Mouse (Mus musculus) liver, embryonic 15.5 days (tissue): ENCODE results near the gene Dbi. TPM values are rescaled to one million over a fixed set of nuclear protein-coding genes. Genes with fewer than 3 reads are reported as not detected.
A peak's percentile ranks its signal among the peaks of the same experiment; 100 is the strongest.
"Not testable (repeated sequence)": the region's sequence is repeated elsewhere in the genome, so short reads cannot be mapped to it uniquely, and the experiment has no call there.

Source experiments
- ATAC-seq: fragments of 200-750 bp; cut with Nextera tagmentation; 2 replicates; pipeline ENCODE4 v1.8.0; 2017; ENCODE audit warnings: moderate number of reproducible peaks, mild to moderate bottlenecking, moderate library complexity; ENCODE audit not compliant: insufficient read depth
- H3K27ac ChIP-seq: fragments of 300-500 bp; sonication (generic); replicated peaks from 2 replicates; pipeline ENCODE4 v1.5.1; 2015; ENCODE audit warnings: mild to moderate bottlenecking, inconsistent platforms
- H3K27me3 ChIP-seq: fragments of 300-500 bp; sonication (generic); 2 replicates; pipeline ENCODE4 v1.6.1; 2015; ENCODE audit warnings: mild to moderate bottlenecking, inconsistent platforms
- H3K36me3 ChIP-seq: fragments of 300-500 bp; sonication (generic); replicated peaks from 2 replicates; pipeline ENCODE4 v1.6.1; 2015; ENCODE audit warnings: moderate library complexity, mild to moderate bottlenecking, inconsistent platforms
- H3K4me1 ChIP-seq: fragments of 300-500 bp; sonication (generic); replicated peaks from 2 replicates; pipeline ENCODE4 v1.6.1; 2015; ENCODE audit warnings: inconsistent platforms
- H3K4me2 ChIP-seq: fragments of 300-500 bp; sonication (generic); 2 replicates; pipeline ENCODE4 v1.6.1; 2015; ENCODE audit warnings: moderate library complexity, mild to moderate bottlenecking, inconsistent platforms
- H3K4me3 ChIP-seq: fragments of 300-500 bp; sonication (generic); replicated peaks from 2 replicates; pipeline ENCODE4 v1.5.1; 2015; ENCODE audit warnings: mild to moderate bottlenecking, inconsistent platforms
- H3K9ac ChIP-seq: fragments of 300-500 bp; sonication (generic); 2 replicates; pipeline ENCODE4 v1.6.1; 2015; ENCODE audit warnings: moderate library complexity, mild to moderate bottlenecking, inconsistent platforms
- H3K9me3 ChIP-seq: fragments of 300-500 bp; sonication (generic); replicated peaks from 2 replicates; pipeline ENCODE4 v1.6.1; 2016; ENCODE audit warnings: inconsistent platforms
- WGBS: fragments of 180-500 bp; shearing (Covaris S2); methylation state at CpG from one replicate; pipeline ENCODE4 v1.1.7; 2015; ENCODE audit warnings: mixed read lengths; ENCODE audit not compliant: insufficient replicate concordance; 5-methylcytosine and 5-hydroxymethylcytosine counted together
- polyA plus RNA-seq: library from polyadenylated mRNA; unstranded; fragments of >200 nt; fragmentation: Nextera tagmentation; extraction: Ambion mirVana; gene quantifications from 2 replicates; pipeline ENCODE4 v1.2.1, GENCODE M21; 2015

Gene Dbi
- polyA plus RNA-seq, 1 experiment from 2014 or later: 898 TPM

DNA sequence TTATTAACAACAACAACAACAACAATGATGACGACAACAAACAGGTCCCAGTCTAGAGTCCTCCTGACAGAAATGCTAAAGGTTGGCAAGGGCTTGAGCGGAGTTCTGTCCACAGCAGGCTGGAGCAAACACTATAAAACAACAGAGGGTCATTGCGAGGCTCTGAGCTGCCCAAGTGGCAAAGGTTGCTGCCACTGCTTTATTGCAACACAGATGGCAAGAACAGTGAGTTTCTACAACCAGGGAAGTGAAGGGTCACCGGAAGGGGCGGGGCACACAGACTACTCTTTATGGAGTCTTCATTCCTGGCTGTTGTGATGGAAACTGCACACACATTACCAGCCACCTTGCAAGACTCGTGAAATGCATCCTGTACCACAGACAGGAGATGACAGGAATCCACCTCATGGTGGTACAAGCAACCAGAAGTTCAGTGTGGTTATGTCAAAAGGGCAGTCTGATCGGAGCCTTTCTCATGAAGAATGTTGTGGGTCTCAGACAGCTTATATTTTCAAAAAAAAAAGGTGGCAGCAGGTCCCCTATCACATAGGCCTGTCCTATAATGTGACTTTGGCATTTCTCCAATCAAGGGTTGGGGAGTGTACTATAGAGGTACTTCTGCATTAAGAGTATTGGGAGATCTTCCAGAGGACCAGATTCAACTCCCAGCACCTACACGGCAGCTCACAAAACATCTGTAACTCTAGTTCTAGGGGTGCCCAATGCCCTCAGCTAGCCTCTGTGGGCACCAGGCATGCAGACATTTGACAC lies 20.2 kb downstream of the Dbi start:
- Histone ChIP-seq H3K4me3 (no peak overlapping the region), H3K9ac (no peak overlapping the region), H3K4me2 (no peak overlapping the region), H3K4me1 (0 out of 2 replicates have a peak, but pooled peaks cover 6% of the 10 kb centered on the region), H3K36me3 (no peaks in the 10 kb centered on the region), H3K9me3 (no peaks in the 10 kb centered on the region), H3K27ac (peak overlapping the region; percentile 29; the same call in 1 of the 2 replicates), H3K27me3 (no peaks in the 10 kb centered on the region)
- no peak for ATAC-seq
- WGBS: 59% methylated on average over 8 of the region's 8 CpGs

DNA sequence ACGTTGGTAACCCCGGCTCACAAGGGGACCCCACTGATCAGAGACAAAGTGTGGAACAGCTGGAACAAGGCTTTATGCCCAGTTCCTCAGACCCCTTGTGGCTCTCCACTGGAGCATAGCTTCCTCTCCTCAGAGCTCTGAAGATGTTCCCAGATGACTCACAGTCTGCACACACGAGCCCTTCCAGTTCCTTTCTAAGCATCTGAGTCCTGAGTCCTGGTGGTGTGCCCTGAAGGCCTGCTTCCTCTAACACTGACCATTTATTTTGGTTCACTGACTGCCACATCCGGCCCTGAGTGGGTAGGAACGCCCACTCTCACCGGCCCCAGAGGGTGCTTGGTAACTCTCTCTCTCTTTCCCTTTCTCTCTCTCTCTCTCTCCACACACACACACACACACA lies 21.4 kb downstream of the Dbi start:
- Histone ChIP-seq H3K27ac (no peak overlapping the region), H3K4me2 (no peak overlapping the region), H3K27me3 (no peaks in the 10 kb centered on the region), H3K9ac (no peak overlapping the region), H3K4me3 (no peak overlapping the region), H3K9me3 (no peaks in the 10 kb centered on the region), H3K4me1 (0 out of 2 replicates have a peak, but pooled peaks cover 9% of the 10 kb centered on the region), H3K36me3 (no peaks in the 10 kb centered on the region)
- peak; percentile 41; the same call in 1 of the 2 replicates for ATAC-seq
- 33% methylated on average over 6 of the region's 6 CpGs for WGBS

DNA sequence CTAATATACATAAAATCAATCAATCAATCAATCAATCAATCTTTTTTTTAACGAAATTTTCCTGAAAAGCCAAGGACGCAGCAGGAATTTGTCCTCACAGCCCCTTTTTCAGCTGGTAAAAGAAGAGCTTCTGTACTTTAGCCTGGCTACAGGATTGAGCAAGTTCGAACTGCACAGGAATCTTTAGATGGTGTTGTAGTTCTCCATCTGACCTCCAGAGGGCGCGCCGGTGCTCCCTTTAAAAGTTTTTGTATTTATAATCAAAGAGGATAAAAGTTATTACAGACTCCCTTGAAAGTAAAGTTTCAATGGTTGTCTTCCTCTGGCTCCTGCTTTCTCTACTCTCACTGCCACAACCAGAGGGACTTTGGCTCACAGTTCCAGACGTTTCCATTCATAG lies 22.6 kb downstream of the Dbi start:
- Histone ChIP-seq H3K36me3 (no peaks in the 10 kb centered on the region), H3K4me3 (no peak overlapping the region), H3K27me3 (no peaks in the 10 kb centered on the region), H3K4me2 (no peak overlapping the region), H3K9me3 (no peaks in the 10 kb centered on the region), H3K9ac (no peak overlapping the region), H3K4me1 (0 out of 2 replicates have a peak, but pooled peaks cover 9% of the 10 kb centered on the region), H3K27ac (no peak overlapping the region)
- WGBS: 9% methylated on average over 7 of the region's 7 CpGs
- ATAC-seq: no peak

DNA sequence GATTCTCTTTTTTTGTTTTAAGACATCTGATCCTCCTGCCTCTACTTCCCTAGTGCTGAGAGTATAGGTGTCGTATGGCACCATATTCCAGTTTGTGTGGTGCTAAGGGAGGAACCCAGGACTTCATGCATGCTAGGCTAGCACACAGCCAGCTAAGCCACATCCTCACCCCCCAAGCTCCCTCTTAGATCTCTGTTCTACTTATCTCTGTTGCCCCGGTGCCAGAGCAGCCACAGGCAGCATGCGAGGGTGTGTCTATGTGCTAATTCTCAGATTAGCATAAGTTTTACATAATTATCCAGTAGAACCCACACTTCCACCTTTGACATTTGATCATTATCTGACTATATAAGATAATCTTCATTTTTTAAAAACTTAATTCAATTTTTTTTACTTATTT lies 26.0 kb downstream of the Dbi start:
- WGBS: 21% methylated on average over 3 of the region's 3 CpGs
- H3K9ac ChIP-seq: no peak overlapping the region
- no peaks in the 10 kb centered on the region for H3K36me3 ChIP-seq
- H3K27me3 ChIP-seq: no peaks in the 10 kb centered on the region
- H3K4me1 ChIP-seq: 0 out of 2 replicates have a peak, but pooled peaks cover 9% of the 10 kb centered on the region
- no peak overlapping the region for H3K4me2 ChIP-seq
- H3K27ac ChIP-seq: no peak overlapping the region
- no peak overlapping the region for H3K4me3 ChIP-seq
- no peaks in the 10 kb centered on the region for H3K9me3 ChIP-seq
- ATAC-seq: no peak

DNA sequence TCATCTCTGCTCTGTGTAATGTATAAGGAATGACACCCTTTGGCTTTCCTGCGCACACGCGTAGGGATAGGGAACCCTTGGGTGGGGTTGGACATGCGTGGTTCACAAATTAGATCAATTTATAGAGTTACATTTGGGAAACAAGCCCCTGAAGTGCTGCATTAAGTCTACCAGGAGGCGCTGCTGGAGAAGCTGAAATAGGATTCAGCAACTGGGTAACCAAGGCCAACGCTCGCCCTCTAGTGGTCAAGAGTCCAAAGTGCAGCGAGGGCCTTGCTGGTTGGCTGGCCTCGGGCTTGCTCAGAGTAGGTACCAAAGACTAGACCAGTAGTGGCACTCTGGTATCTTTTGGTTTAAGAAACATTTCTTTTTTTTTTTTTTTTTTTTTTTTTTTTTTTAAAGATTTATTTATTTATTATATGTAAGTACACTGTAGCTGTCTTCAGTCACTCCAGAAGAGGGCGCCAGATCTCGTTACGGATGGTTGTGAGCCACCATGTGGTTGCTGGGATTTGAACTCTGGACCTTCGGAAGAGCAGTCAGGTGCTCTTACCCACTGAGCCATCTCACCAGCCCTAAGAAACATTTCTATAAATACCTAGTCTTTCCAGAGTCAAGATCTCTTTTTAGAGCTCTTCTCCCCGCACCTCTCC lies 27.3 kb downstream of the Dbi start:
- H3K4me3 ChIP-seq, H3K27ac ChIP-seq, ATAC-seq, H3K9me3 ChIP-seq, H3K27me3 ChIP-seq, H3K36me3 ChIP-seq, H3K4me2 ChIP-seq, H3K4me1 ChIP-seq, H3K9ac ChIP-seq: not testable (repeated sequence)
- 44% methylated on average over 11 of the region's 14 CpGs for WGBS

DNA sequence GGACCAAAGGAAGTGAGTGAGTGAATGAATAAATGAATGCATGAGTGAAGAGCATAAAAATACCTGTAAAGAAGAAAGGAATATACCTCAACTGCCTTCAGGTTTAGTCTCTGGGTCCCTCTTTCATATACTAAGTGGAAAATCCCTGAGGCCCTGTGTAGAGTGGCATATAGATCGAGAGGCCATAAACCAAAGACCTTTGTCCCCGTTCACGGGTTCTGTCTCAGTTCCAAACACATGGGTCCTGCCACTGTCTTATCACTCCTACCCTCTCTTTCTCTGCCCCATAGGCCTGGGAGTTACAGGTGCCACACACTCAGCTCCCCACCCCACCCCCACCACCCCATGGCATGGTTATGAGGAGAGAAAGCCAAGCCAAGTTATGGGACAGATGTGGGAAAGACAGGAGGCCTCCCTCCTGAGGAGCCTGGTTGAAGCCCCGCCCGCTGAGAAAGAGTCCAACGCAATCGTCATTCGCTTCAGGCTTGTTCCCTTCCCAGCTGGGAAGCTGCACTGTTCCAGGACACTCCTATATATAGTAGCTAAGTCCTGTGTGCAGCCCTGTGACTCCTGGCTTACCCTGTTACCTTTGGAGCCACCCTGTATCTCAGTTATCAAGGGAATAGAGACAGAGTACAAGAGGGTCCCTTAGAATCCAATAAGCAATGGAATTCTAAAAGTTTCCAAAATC lies 29.9 kb downstream of the Dbi start:
- Histone ChIP-seq H3K36me3 (no peaks in the 10 kb centered on the region), H3K4me2 (no peak overlapping the region), H3K27ac (no peak overlapping the region), H3K4me3 (no peak overlapping the region), H3K27me3 (no peaks in the 10 kb centered on the region), H3K9ac (no peak overlapping the region), H3K9me3 (no peaks in the 10 kb centered on the region), H3K4me1 (0 out of 2 replicates have a peak, but pooled peaks cover 2% of the 10 kb centered on the region)
- ATAC-seq: no peak
- 71% methylated on average over 8 of the region's 8 CpGs for WGBS

DNA sequence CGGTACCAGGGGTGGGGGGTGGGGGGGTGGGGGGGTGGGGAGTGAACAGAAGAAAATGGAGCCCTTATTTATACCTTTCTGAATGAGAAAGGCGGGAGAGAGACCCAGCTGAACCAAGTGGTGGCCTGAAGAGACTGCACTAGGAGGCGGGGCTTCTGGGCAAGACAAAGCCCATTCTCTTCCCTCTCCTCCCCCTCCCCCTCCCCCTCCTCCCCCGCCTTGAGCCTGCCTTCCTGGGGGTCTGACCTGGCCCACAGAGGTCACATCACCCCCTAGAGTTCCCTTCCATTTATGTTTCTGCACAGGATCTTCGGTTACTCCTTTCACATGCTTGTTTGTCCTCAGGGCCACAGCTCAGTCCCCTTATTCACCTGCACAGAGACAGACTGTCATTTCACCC lies 31.7 kb downstream of the Dbi start:
- 26% methylated on average over 5 of the region's 5 CpGs for WGBS
- Histone ChIP-seq H3K9me3 (no peaks in the 10 kb centered on the region), H3K4me2 (no peak overlapping the region), H3K36me3 (no peaks in the 10 kb centered on the region), H3K9ac (no peak overlapping the region), H3K27ac (no peak overlapping the region), H3K27me3 (no peaks in the 10 kb centered on the region), H3K4me3 (no peak overlapping the region), H3K4me1 (no peaks in the 10 kb centered on the region)
- ATAC-seq: no peak

DNA sequence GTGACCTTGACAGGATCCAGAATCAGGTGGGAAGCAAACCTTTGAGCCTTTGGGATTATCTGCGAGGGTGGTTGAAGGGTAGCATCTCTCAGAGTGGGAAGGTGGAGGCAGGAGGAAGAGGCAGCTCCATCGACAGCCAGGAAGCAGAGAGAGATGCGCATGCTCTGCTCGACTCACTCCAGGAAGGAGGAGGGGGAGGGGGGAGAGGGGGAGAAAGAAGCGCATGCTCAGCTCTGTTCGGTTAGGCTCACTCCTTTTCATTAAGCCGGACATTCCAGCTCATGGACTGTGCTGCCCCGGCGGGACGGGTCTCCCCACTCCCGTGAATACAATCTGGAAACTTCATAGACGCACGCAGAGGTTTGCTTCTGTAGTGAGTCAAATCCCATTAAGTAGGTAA lies 34.2 kb downstream of the Dbi start:
- no peak overlapping the region for H3K4me3 ChIP-seq
- no peak for ATAC-seq

DNA sequence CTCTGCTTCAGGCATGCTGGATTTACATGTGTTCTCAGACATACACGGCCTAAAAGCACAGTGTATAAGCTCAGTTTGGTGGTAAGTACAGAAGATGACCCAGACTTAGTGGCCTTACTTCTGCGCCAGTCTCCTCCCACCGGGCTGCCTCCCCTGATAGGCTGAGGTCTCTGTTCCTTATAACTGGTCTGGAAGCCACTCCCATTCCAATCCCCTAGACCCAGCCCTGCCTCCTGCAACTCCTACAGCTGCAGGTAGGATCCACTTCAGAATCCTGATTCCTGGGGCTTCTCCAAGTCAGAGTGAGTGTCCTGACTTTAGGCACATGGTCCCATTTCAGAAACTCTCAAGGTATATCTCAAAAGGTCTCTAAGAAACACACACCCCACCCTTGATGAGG lies 35.2 kb downstream of the Dbi start:
- ATAC-seq: no peak
- no peak overlapping the region for H3K9ac ChIP-seq

More for the DNA sequence above, 34.2 kb downstream of the Dbi start:
- Histone ChIP-seq H3K9me3 (no peaks in the 10 kb centered on the region), H3K4me2 (no peak overlapping the region), H3K27ac (no peak overlapping the region), H3K36me3 (no peaks in the 10 kb centered on the region), H3K9ac (no peak overlapping the region), H3K27me3 (no peaks in the 10 kb centered on the region), H3K4me1 (peaks cover 14% of the 10 kb centered on the region)
- 61% methylated on average over 13 of the region's 13 CpGs for WGBS

DNA sequence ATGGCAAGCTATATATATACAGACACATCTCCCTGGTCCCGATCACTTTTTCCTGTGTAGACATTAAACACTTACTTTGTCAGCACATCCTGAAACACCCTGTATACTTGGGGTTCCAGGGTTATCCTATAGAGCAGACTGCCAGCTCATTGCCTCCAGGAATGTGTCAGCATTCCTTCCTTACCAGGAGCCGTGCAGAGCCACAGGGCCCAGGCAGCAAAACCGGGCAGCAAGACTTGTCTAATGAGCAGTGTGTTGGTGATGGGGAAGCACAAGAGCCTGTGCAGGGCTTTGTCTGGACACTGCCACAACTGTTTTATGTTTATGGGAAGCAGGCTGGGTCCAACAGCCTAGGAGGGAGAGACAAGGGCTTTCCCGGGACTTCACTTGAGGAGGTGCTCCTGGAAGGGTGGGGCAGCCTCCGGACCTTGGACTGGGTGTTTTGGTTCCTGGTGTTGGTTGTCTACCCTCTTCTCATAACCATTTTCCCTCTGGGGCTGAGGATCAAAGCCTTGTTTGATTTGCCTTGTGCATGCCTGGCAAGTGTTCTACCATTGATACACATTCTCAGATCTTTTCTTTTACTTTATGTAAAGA lies 36.9 kb downstream of the Dbi start:
- 50% methylated on average over 5 of the region's 5 CpGs for WGBS
- Histone ChIP-seq H3K36me3 (no peaks in the 10 kb centered on the region), H3K27me3 (no peaks in the 10 kb centered on the region), H3K4me2 (no peak overlapping the region), H3K4me1 (peaks cover 14% of the 10 kb centered on the region), H3K9ac (no peak overlapping the region), H3K4me3 (no peak overlapping the region), H3K27ac (0 out of 2 replicates have a peak overlapping the region, but pooled peaks have one; percentile 6), H3K9me3 (no peaks in the 10 kb centered on the region)
- no peak; the same call in 1 of the 2 replicates for ATAC-seq

More for the DNA sequence above, 35.2 kb downstream of the Dbi start:
- Histone ChIP-seq H3K9me3 (no peaks in the 10 kb centered on the region), H3K27me3 (no peaks in the 10 kb centered on the region), H3K27ac (no peak overlapping the region), H3K4me2 (no peak overlapping the region), H3K4me1 (peaks cover 14% of the 10 kb centered on the region), H3K4me3 (no peak overlapping the region), H3K36me3 (no peaks in the 10 kb centered on the region)
- WGBS: 48% methylated on average over 3 of the region's 3 CpGs
